Mouse (Mus musculus) embryo, embryonic 10 days (tissue): ENCODE data around the gene Mcm7.

Source experiments
- DNase-seq: peaks from one replicate; pipeline ENCODE4 v3.0.0-alpha.2; 2015; ENCODE audit warnings: low spot score

Mcm7 gene

DNA sequence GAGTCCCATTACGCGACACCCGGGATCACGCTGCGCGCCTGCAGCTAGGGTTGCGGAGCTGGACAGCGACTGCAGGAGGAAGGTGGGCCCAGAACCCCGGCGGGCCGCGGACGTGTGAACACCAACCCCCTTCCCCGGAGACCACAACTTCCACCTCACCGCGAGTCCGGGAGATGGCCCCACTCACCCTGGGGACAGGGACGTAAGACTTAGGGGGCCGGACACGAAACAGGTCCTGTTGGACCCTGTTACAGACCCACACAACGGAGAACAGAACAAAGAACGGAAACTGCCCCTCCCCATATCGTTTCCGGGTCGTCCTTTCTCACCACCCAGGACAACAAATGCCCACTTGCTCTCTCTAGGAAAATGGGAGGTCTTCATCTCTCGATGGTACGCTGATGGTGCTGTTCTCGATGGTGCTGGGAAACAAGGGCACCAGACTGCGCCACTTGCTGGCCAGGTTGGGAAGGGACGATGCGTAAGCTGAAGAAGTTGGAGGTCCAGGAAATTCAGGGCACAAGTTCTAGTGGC lies 16.7 kb downstream of the Mcm7 start, which contains the start of gene Zfp113:
TSS of gene Zfp113 (minus strand) at position 302 of the 534 bp plus-strand sequence.
- DNase-seq, result peak; percentile 99

- DNase-seq, result no peak
Observed at GRCm38 (mm10) chr5:138154390-138154789, 17.8 kb downstream of the Mcm7 start.

- no peak for DNase-seq
Observed at GRCm38 (mm10) chr5:138138585-138138984, 33.6 kb downstream of the Mcm7 start.

DNA sequence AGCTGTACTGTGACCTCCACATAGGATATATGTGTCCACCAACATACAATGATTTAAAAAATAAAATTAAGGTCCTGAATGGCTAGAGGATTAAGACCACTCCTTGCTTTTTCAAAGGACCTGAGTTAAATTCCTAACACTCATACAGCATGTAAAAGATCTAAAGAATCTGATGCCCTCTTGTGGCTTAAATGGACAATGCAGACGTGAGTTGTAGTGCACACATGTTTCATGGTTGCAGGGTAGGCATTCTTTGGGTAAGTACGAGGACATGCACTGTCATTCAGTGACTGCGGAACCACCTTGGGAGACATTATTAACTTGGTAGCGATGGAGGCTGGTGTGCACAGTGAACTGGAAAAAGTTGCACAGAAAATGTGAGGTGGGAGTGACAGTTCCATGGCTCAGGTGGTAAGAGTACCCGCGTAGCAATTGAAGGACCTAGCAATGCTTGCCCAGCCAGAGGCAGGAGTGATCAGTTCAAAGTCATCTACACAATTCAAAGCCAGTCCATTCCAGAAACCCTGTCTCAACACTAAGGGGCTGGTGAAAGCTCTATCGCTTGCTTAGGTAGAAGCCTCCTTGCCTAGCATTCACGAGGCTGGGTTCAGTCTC lies 34.2 kb downstream of the Mcm7 start:
- DNase-seq, result peak; percentile 77

- no peak for DNase-seq
Observed at GRCm38 (mm10) chr5:138137257-138137656, 35.0 kb downstream of the Mcm7 start.

DNA sequence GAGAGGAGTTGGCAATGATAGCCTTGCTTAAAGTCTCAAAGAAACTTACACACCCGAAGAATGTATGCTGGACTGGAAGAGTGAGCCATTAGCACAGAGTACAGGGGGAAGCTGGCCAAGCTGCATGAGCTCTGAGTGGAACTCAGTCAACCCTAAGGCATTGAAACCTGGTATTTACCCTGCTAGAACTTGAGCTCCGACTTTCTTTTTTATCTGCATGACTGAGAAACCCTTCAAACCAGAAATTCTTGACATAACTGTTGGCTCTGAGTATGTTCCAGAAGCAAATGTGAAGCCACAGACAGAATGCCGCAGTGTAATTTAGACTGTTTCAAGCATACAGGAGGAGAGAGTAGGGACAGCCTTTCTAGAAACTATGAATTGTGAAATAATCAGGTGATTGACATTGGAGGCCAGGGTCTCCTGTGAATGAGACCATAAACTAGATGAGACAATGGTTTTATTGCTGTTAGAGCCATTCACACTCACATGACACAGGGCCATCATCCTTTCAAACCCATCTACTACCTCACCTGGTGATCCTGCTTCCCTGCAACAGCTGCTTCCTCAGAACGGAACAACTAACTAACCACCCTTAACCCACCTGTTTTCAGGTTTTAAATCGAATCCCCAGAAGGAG lies 39.7 kb downstream of the Mcm7 start:
- DNase-seq, result no peak

DNA sequence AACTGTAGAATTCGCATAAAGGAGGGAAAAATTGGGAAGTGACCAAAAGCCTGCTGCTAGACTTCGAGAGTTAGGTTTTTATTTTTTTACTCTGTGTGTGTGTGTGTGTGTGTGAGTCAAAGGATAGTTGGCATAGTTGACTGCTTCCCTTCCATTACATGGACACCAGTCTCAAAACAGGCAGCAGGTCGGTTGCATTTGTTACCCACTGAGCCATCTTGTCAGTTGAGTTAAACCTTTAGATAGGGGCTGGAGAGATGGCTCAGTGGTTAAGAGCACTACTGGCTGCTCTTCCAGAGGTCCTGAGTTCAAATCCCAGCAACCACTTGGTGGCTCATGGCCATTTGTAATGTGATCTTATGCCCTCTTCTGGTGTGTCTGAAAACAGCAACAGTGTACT lies 54.2 kb downstream of the Mcm7 start:
- no peak for DNase-seq

- DNase-seq, result peak; percentile 27
Observed at GRCm38 (mm10) chr5:138117199-138118015, 54.8 kb downstream of the Mcm7 start.

- DNase-seq, result peak; percentile 94
Observed at GRCm38 (mm10) chr5:138116255-138117198, 55.7 kb downstream of the Mcm7 start, which contains the start of gene Zscan21. Gene Zscan21 (plus strand): TSS chr5:138116903.
